Mouse (Mus musculus) neural tube, embryonic 14.5 days (tissue): ENCODE data around the gene Cd300lf. TPM values are rescaled to one million over a fixed set of nuclear protein-coding genes. Genes with fewer than 3 reads are reported as not detected.

Source experiments
- polyA plus RNA-seq: library from polyadenylated mRNA; unstranded; fragments of >200 nt; fragmentation: Nextera tagmentation; extraction: Ambion mirVana; gene quantifications from 2 replicates; pipeline ENCODE4 v1.2.1, GENCODE M21; 2014

The Cd300lf gene
- polyA plus RNA-seq, 1 experiment from 2014 or later: 0.11 TPM

Other genes starting within 250 kb of the Cd300lf start
- 0.79 and 1.5 TPM in 2 replicates for gene Cd300a, start 244.0 kb downstream of the Cd300lf start, polyA plus RNA-seq
- not detected in 2 replicates for gene Cd300lb, start 199.6 kb downstream of the Cd300lf start, polyA plus RNA-seq
- gene Cd300c, start 164.8 kb downstream of the Cd300lf start, polyA plus RNA-seq: not detected in 2 replicates
- not detected in 2 replicates for gene Cd300ld, start 144.1 kb downstream of the Cd300lf start, polyA plus RNA-seq
- 1.0 and 1.4 TPM in 2 replicates for gene Cd300c2, start 132.1 kb downstream of the Cd300lf start, polyA plus RNA-seq
- not detected in 2 replicates for gene Cd300ld2, start 117.8 kb downstream of the Cd300lf start, polyA plus RNA-seq
- not detected in 2 replicates for gene Cd300ld4, start 107.0 kb downstream of the Cd300lf start, polyA plus RNA-seq
- gene Cd300ld5, start 96.2 kb downstream of the Cd300lf start, polyA plus RNA-seq: not detected in 2 replicates
- gene Cd300ld3, start 85.6 kb downstream of the Cd300lf start, polyA plus RNA-seq: not detected in 2 replicates
- gene Cd300e, start 71.8 kb downstream of the Cd300lf start, polyA plus RNA-seq: not detected in 2 replicates
- gene Rab37, start 42.6 kb downstream of the Cd300lf start, polyA plus RNA-seq: 0.25 and 0.94 TPM in 2 replicates
- gene Slc9a3r1, start 29.3 kb upstream of the Cd300lf start, polyA plus RNA-seq: 42.3 and 59.1 TPM in 2 replicates
- 8.9 and 10.8 TPM in 2 replicates for gene Tmem104, start 53.5 kb upstream of the Cd300lf start, polyA plus RNA-seq
- gene Nat9, start 53.9 kb upstream of the Cd300lf start, polyA plus RNA-seq: 19.1 and 19.9 TPM in 2 replicates
- gene Grin2c, start 133.3 kb upstream of the Cd300lf start, polyA plus RNA-seq: 0.24 and 0.45 TPM in 2 replicates
- 12.5 and 14.6 TPM in 2 replicates for gene Fdxr, start 143.1 kb upstream of the Cd300lf start, polyA plus RNA-seq
- 1.4 and 1.9 TPM in 2 replicates for gene Fads6, start 163.7 kb upstream of the Cd300lf start, polyA plus RNA-seq
- 0.12 TPM in 1 of 2 replicates, not detected in the other for gene Otop2, start 173.2 kb upstream of the Cd300lf start, polyA plus RNA-seq
- gene Ush1g, start 188.0 kb upstream of the Cd300lf start, polyA plus RNA-seq: 0.13 and 0.16 TPM in 2 replicates
- 1.8 and 2.6 TPM in 2 replicates for gene Otop3, start 200.7 kb upstream of the Cd300lf start, polyA plus RNA-seq
- gene Hid1, start 233.8 kb upstream of the Cd300lf start, polyA plus RNA-seq: 41.7 and 45.7 TPM in 2 replicates
- 27.3 and 28.6 TPM in 2 replicates for gene Cdr2l, start 247.9 kb upstream of the Cd300lf start, polyA plus RNA-seq